Mouse (Mus musculus) stomach, postnatal 0 days (tissue): ENCODE data around the gene Gm21973. TPM values are rescaled to one million over a fixed set of nuclear protein-coding genes. Genes with fewer than 3 reads are reported as not detected.

Experiments used
- ATAC-seq: fragments of 200-750 bp; cut with Nextera tagmentation; 2 replicates; pipeline ENCODE4 v1.8.0; 2017; ENCODE audit not compliant: low FRiP score, low TSS enrichment
- DNase-seq: peaks from one replicate; pipeline ENCODE4 v3.0.0-alpha.2; 2016; ENCODE audit warnings: low spot score
- H3K27ac ChIP-seq: fragments of 300-500 bp; sonication (generic); replicated peaks from 2 replicates; pipeline ENCODE4 v1.5.1; 2014; ENCODE audit warnings: mild to moderate bottlenecking, control low read depth
- H3K27me3 ChIP-seq: fragments of 300-500 bp; sonication (generic); 2 replicates; pipeline ENCODE4 v1.6.1; 2014; ENCODE audit warnings: low read length; ENCODE audit not compliant: control insufficient read depth, insufficient read depth
- H3K36me3 ChIP-seq: fragments of 300-500 bp; sonication (generic); 2 replicates; pipeline ENCODE4 v1.6.1; 2014; ENCODE audit warnings: low read length, mixed read lengths; ENCODE audit not compliant: control insufficient read depth, insufficient read depth
- H3K4me1 ChIP-seq: fragments of 300-500 bp; sonication (generic); replicated peaks from 2 replicates; pipeline ENCODE4 v1.6.1; 2014; ENCODE audit warnings: antibody characterized with exemption; ENCODE audit not compliant: control insufficient read depth, insufficient read depth
- H3K4me2 ChIP-seq: fragments of 300-500 bp; sonication (generic); replicated peaks from 2 replicates; pipeline ENCODE4 v1.6.1; 2014; ENCODE audit warnings: low read depth, mild to moderate bottlenecking, control low read depth, moderate library complexity
- H3K4me3 ChIP-seq: fragments of 300-500 bp; sonication (generic); 2 replicates; pipeline ENCODE4 v1.5.1; 2014; ENCODE audit warnings: low read depth, low read length, control low read depth
- H3K9ac ChIP-seq: fragments of 300-500 bp; sonication (generic); 2 replicates; pipeline ENCODE4 v1.6.1; 2014; ENCODE audit warnings: mild to moderate bottlenecking, low read length, control low read depth, mixed read lengths
- H3K9me3 ChIP-seq: fragments of 300-500 bp; sonication (generic); 2 replicates; pipeline ENCODE4 v1.6.1; 2016; ENCODE audit warnings: low read length; ENCODE audit not compliant: control insufficient read depth
- CTCF ChIP-seq: IDR thresholded peaks from 2 replicates; pipeline ENCODE4 v1.5.1; 2016; ENCODE audit warnings: antibody characterized with exemption, low read depth, mild to moderate bottlenecking, moderate library complexity
- EP300 ChIP-seq: optimal IDR thresholded peaks from 2 replicates; pipeline ENCODE3; 2016; ENCODE audit warnings: antibody characterized with exemption
- WGBS: fragments of 180-500 bp; shearing (Covaris S2); extraction: QIAGEN DNeasy Blood & Tissue Kit; methylation state at CpG from one replicate; pipeline ENCODE4 v1.1.7; 2014; 5-methylcytosine and 5-hydroxymethylcytosine counted together
- polyA plus RNA-seq: library from polyadenylated mRNA; unstranded; fragments of >200 nt; fragmentation: Nextera tagmentation; extraction: Ambion mirVana; gene quantifications from 2 replicates; pipeline ENCODE4 v1.2.1, GENCODE M21; 2015

The Gm21973 gene
- not detected in 2 replicates for polyA plus RNA-seq

GRCm38 (mm10) chr15:10325080-10325479 lies at the start of gene Gm21973:
TSS of gene Gm21973 (plus strand) at chr15:10325380.
- Histone ChIP-seq H3K4me2 (no peak within 1 kb of the TSS), H3K4me3 (no peak within 1 kb of the TSS), H3K4me1 (no peaks in the 10 kb centered on the region), H3K27ac (no peak within 1 kb of the TSS), H3K36me3 (no peaks in the 10 kb centered on the region), H3K9ac (no peak within 1 kb of the TSS), H3K9me3 (no peaks in the 10 kb centered on the region), H3K27me3 (no peaks in the 10 kb centered on the region)
- ATAC-seq (no peak), DNase-seq (no peak)
- WGBS: 92% methylated on average over 2 of the region's 2 CpGs
- TF ChIP-seq EP300: no peak
- TF ChIP-seq CTCF: no peak

GRCm38 (mm10) chr15:10276386-10276785 lies 48.8 kb upstream of the Gm21973 start:
- no peak for TF ChIP-seq EP300
- no peak for TF ChIP-seq CTCF
- no peak overlapping the region for H3K9ac ChIP-seq
- no peak overlapping the region for H3K4me2 ChIP-seq
- ATAC-seq (no peak), DNase-seq (no peak)
- H3K27me3 ChIP-seq: no peaks in the 10 kb centered on the region
- H3K9me3 ChIP-seq: no peaks in the 10 kb centered on the region
- no peak overlapping the region for H3K27ac ChIP-seq
- H3K36me3 ChIP-seq: no peaks in the 10 kb centered on the region
- H3K4me3 ChIP-seq: no peak overlapping the region
- H3K4me1 ChIP-seq: no peaks in the 10 kb centered on the region

- DNase-seq (no peak), ATAC-seq (no peak)
- no peaks in the 10 kb centered on the region for H3K36me3 ChIP-seq
- no peak overlapping the region for H3K4me3 ChIP-seq
- H3K27ac ChIP-seq: no peak overlapping the region
- H3K9me3 ChIP-seq: no peaks in the 10 kb centered on the region
- no peaks in the 10 kb centered on the region for H3K27me3 ChIP-seq
- H3K9ac ChIP-seq: no peak overlapping the region
- no peaks in the 10 kb centered on the region for H3K4me1 ChIP-seq
- TF ChIP-seq CTCF (no peak), EP300 (no peak)
- no peak overlapping the region for H3K4me2 ChIP-seq
- WGBS: 77% methylated on average over 4 of the region's 4 CpGs
These were observed 47.7 kb upstream of the Gm21973 start for GRCm38 (mm10) chr15:10277461-10277860.

GRCm38 (mm10) chr15:10281546-10281945 lies 43.6 kb upstream of the Gm21973 start:
- Histone ChIP-seq H3K27ac (no peak overlapping the region), H3K27me3 (no peaks in the 10 kb centered on the region), H3K9me3 (no peaks in the 10 kb centered on the region), H3K4me3 (no peak overlapping the region), H3K4me2 (no peak overlapping the region), H3K4me1 (no peaks in the 10 kb centered on the region), H3K36me3 (no peaks in the 10 kb centered on the region), H3K9ac (no peak overlapping the region)
- no peak for TF ChIP-seq EP300
- no peak for TF ChIP-seq CTCF
- no peak for DNase-seq
- ATAC-seq: no peak
- WGBS: 74% methylated on average over 5 of the region's 5 CpGs

- ATAC-seq (no peak), DNase-seq (no peak)
These were observed 41.5 kb upstream of the Gm21973 start for GRCm38 (mm10) chr15:10283661-10284060.

GRCm38 (mm10) chr15:10296570-10296969 lies 28.6 kb upstream of the Gm21973 start:
- no peak for ATAC-seq
- WGBS: 85% methylated on average over 1 of the region's 1 CpGs

More at GRCm38 (mm10) chr15:10283661-10284060, 41.5 kb upstream of the Gm21973 start:
- H3K36me3 ChIP-seq: no peaks in the 10 kb centered on the region
- no peak overlapping the region for H3K4me3 ChIP-seq
- no peak overlapping the region for H3K9ac ChIP-seq
- no peaks in the 10 kb centered on the region for H3K27me3 ChIP-seq
- no peaks in the 10 kb centered on the region for H3K9me3 ChIP-seq
- TF ChIP-seq EP300: no peak
- TF ChIP-seq CTCF: no peak
- H3K4me1 ChIP-seq: no peaks in the 10 kb centered on the region
- H3K4me2 ChIP-seq: no peak overlapping the region
- no peak overlapping the region for H3K27ac ChIP-seq

More at GRCm38 (mm10) chr15:10296570-10296969, 28.6 kb upstream of the Gm21973 start:
- no peak overlapping the region for H3K27ac ChIP-seq
- no peaks in the 10 kb centered on the region for H3K27me3 ChIP-seq
- no peaks in the 10 kb centered on the region for H3K4me1 ChIP-seq
- no peak for DNase-seq
- no peaks in the 10 kb centered on the region for H3K9me3 ChIP-seq
- no peak overlapping the region for H3K4me2 ChIP-seq
- H3K36me3 ChIP-seq: no peaks in the 10 kb centered on the region
- no peak for TF ChIP-seq CTCF
- TF ChIP-seq EP300: no peak
- H3K9ac ChIP-seq: no peak overlapping the region
- H3K4me3 ChIP-seq: no peak overlapping the region
